Mouse (Mus musculus) thymus, adult 2 months (tissue): ENCODE data around the gene Doc2a.

Experiments
- CTCF ChIP-seq: fragments of 200-500 bp; IDR thresholded peaks from 2 replicates; pipeline ENCODE4 v1.5.1; 2012; ENCODE audit warnings: mild to moderate bottlenecking, control low read depth, low read length, moderate library complexity, borderline replicate concordance; ENCODE audit not compliant: control insufficient read depth, poor library complexity, insufficient read depth; ENCODE audit errors: extremely low read depth
- POLR2A ChIP-seq: fragments of 200-500 bp; IDR thresholded peaks from 2 replicates; pipeline ENCODE4 v1.6.1; 2012; ENCODE audit warnings: mild to moderate bottlenecking, low read length, control low read depth, moderate library complexity; ENCODE audit not compliant: control insufficient read depth, poor library complexity, insufficient read depth; ENCODE audit errors: extremely low read depth

DNA sequence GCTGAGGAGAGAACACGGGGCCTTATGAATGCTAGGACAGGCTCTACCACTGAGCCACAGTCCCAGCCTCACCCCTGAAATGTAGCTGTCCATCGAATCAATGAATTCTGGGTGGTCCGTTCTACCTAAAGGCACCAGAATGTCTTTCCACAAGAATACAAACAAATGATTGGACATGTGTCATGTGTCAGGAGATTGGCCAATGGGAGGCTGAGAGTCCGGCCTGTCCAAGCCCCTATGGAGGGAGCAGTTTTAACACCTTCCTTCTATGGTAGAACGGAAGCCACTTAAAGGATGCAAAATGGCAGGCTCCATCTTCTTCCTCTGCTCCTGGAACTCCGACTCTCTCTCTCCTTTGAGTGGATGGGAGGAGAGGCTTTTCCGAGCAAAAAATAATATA lies 29.6 kb upstream of the Doc2a start:
- TF ChIP-seq CTCF (no peak), POLR2A (no peak)
